Mouse (Mus musculus) adrenal gland, adult 8-10 months (tissue): ENCODE measurements around the gene Dynll2. TPM values are rescaled to one million over a fixed set of nuclear protein-coding genes. Genes with fewer than 3 reads are reported as not detected.

Experiments used
- total RNA-seq, 4 experiments: library from RNA; stranded (reverse); gene quantifications; 2 replicates each; pipeline ENCODE4 v1.2.4; 2022

Dynll2 gene
- total RNA-seq, 4 experiments from 2014 or later, result 271 to 301 (median 294) TPM

Other genes with a start within 250 kb of the Dynll2 start
- gene Supt4a, start 250.0 kb downstream of the Dynll2 start, total RNA-seq, result 10 to 100 TPM; 73.7 to 85.1 (median 84.2) TPM
- gene Tspoap1, start 227.0 kb downstream of the Dynll2 start, total RNA-seq, result 10 to 100 TPM in 2 of 4 experiments, 1 to 10 TPM in 2; 5.9 to 32.3 (median 18.0) TPM
- not detected for gene Mpo, start 194.0 kb downstream of the Dynll2 start, total RNA-seq
- not detected for gene Lpo, start 159.2 kb downstream of the Dynll2 start, total RNA-seq
- gene Mks1, start 134.3 kb downstream of the Dynll2 start, total RNA-seq, result 10 to 100 TPM; 11.0 to 23.7 (median 15.9) TPM
- gene Epx, start 112.0 kb downstream of the Dynll2 start, total RNA-seq, result not detected
- gene Olfr462, start 95.3 kb downstream of the Dynll2 start, total RNA-seq, result not detected
- not detected for gene Olfr463, start 90.1 kb downstream of the Dynll2 start, total RNA-seq
- not detected for gene Olfr464, start 66.6 kb downstream of the Dynll2 start, total RNA-seq
- gene Srsf1, start 59.8 kb upstream of the Dynll2 start, total RNA-seq, result 100 to 1,000 TPM; 230 to 311 (median 252) TPM
- 10 to 100 TPM; 42.1 to 71.0 (median 59.4) TPM for gene Vezf1, start 80.7 kb upstream of the Dynll2 start, total RNA-seq
- 100 to 1,000 TPM in 2 of 4 experiments, 10 to 100 TPM in 2; 46.1 to 114 (median 84.3) TPM for gene Cuedc1, start 110.5 kb upstream of the Dynll2 start, total RNA-seq
- gene Mrps23, start 216.9 kb upstream of the Dynll2 start, total RNA-seq, result 100 to 1,000 TPM; 140 to 223 (median 182) TPM